Mouse (Mus musculus) urinary bladder, postnatal 14 days (tissue): Measurements from ENCODE around the gene Cyp4v3.
A peak's percentile ranks its signal among the peaks of the same experiment; 100 is the strongest.
"Not testable (repeated sequence)": the region's sequence is repeated elsewhere in the genome, so short reads cannot be mapped to it uniquely, and the experiment has no call there.

Experiments
- DNase-seq: peaks from one replicate; pipeline ENCODE4 v3.0.0; 2021; ENCODE audit warnings: low spot score

Gene Cyp4v3

GRCm38 (mm10) chr8:45332685-45333409 lies at the start of gene Cyp4v3:
Gene Cyp4v3, minus strand, starts transcription at chr8:45333216.
- DNase-seq, result peak; percentile 80

GRCm38 (mm10) chr8:45381963-45382347 lies 48.9 kb upstream of the Cyp4v3 start, which contains the start of gene Fam149a:
Gene Fam149a, minus strand, starts transcription at chr8:45382291.
- DNase-seq, result no peak

GRCm38 (mm10) chr8:45381075-45381962 lies 48.3 kb upstream of the Cyp4v3 start:
- DNase-seq, result no peak

- DNase-seq, result no peak
Measured at GRCm38 (mm10) chr8:45380598-45380997, 47.6 kb upstream of the Cyp4v3 start.

GRCm38 (mm10) chr8:45374071-45374470 lies 41.1 kb upstream of the Cyp4v3 start:
- no peak for DNase-seq

GRCm38 (mm10) chr8:45367154-45367553 lies 34.1 kb upstream of the Cyp4v3 start:
- no peak for DNase-seq

- DNase-seq, result no peak
Measured at GRCm38 (mm10) chr8:45363220-45363619, 30.2 kb upstream of the Cyp4v3 start.

GRCm38 (mm10) chr8:45362323-45362722 lies 29.3 kb upstream of the Cyp4v3 start:
- peak; percentile 41 for DNase-seq

- no peak for DNase-seq
Measured at GRCm38 (mm10) chr8:45359091-45359605, 26.1 kb upstream of the Cyp4v3 start.

- DNase-seq, result peak; percentile 38
Measured at GRCm38 (mm10) chr8:45358132-45358918, 25.3 kb upstream of the Cyp4v3 start.

- no peak for DNase-seq
Measured at GRCm38 (mm10) chr8:45355809-45356208, 22.8 kb upstream of the Cyp4v3 start.

GRCm38 (mm10) chr8:45345031-45345430 lies 12.0 kb upstream of the Cyp4v3 start:
- peak; percentile 76 for DNase-seq

- no peak for DNase-seq
Measured at GRCm38 (mm10) chr8:45344298-45344697, 11.3 kb upstream of the Cyp4v3 start.

GRCm38 (mm10) chr8:45341630-45342628 lies 8.9 kb upstream of the Cyp4v3 start:
- DNase-seq, result no peak

GRCm38 (mm10) chr8:45333493-45333892 lies 477 bp upstream of the Cyp4v3 start:
- peak; percentile 8 for DNase-seq

- no peak for DNase-seq
Measured at GRCm38 (mm10) chr8:45330856-45331255, 2.2 kb downstream of the Cyp4v3 start.

- DNase-seq, result no peak
Measured at GRCm38 (mm10) chr8:45329206-45329980, 3.6 kb downstream of the Cyp4v3 start.

- not testable (repeated sequence) for DNase-seq
Measured at GRCm38 (mm10) chr8:45327076-45327475, 5.9 kb downstream of the Cyp4v3 start.

- DNase-seq, result no peak
Measured at GRCm38 (mm10) chr8:45324151-45324550, 8.9 kb downstream of the Cyp4v3 start.

GRCm38 (mm10) chr8:45321365-45321764 lies 11.7 kb downstream of the Cyp4v3 start:
- DNase-seq, result no peak
